Mouse (Mus musculus) C2C12 (cell line): Measurements from ENCODE around the gene Ago3. TPM values are rescaled to one million over a fixed set of nuclear protein-coding genes. Genes with fewer than 3 reads are reported as not detected.

Experiments used
- H3K27me3 ChIP-seq: one replicate; pipeline ENCODE4 v1.6.1; 2011; ENCODE audit not compliant: control insufficient read depth, insufficient read depth, insufficient read length
- H3K36me3 ChIP-seq: one replicate; pipeline ENCODE4 v1.6.1; 2011; ENCODE audit not compliant: control insufficient read depth, insufficient read depth
- H3K4me3 ChIP-seq: one replicate; pipeline ENCODE4 v1.5.1; 2011; ENCODE audit warnings: mild to moderate bottlenecking, control low read depth; ENCODE audit not compliant: poor library complexity, insufficient read depth, severe bottlenecking
- H3K79me2 ChIP-seq: one replicate; pipeline ENCODE4 v1.6.1; 2011; ENCODE audit not compliant: control insufficient read depth, insufficient read depth
- H3K79me3 ChIP-seq: one replicate; pipeline ENCODE4 v1.6.1; 2011; ENCODE audit warnings: low read depth, control low read depth
- H3ac ChIP-seq: one replicate; pipeline ENCODE3; 2011; ENCODE audit warnings: low read depth; ENCODE audit not compliant: control insufficient read depth, insufficient read length
- CEBPB ChIP-seq: IDR thresholded peaks from one replicate; pipeline ENCODE4 v1.6.1; 2011; ENCODE audit warnings: low read depth, mild to moderate bottlenecking, control low read depth, moderate library complexity
- CTCF ChIP-seq: IDR thresholded peaks from one replicate; pipeline ENCODE4 v1.5.1; 2011; ENCODE audit not compliant: control insufficient read depth, insufficient read depth, insufficient read length
- FOSL1 ChIP-seq: IDR thresholded peaks from one replicate; pipeline ENCODE4 v1.8.0; 2011; ENCODE audit warnings: mild to moderate bottlenecking, low read length; ENCODE audit not compliant: poor library complexity, insufficient read depth, severe bottlenecking
- MAX ChIP-seq: IDR thresholded peaks from one replicate; pipeline ENCODE4 v1.6.1; 2011; ENCODE audit warnings: mild to moderate bottlenecking, control low read depth
- MYOD1 ChIP-seq: IDR thresholded peaks from one replicate; pipeline ENCODE4 v1.6.1; 2011; ENCODE audit warnings: low read depth; ENCODE audit not compliant: control insufficient read depth, insufficient read length
- MYOG ChIP-seq: IDR thresholded peaks from one replicate; pipeline ENCODE4 v1.6.1; 2011; ENCODE audit not compliant: control insufficient read depth, insufficient read length; ENCODE audit errors: extremely low read depth
- USF1 ChIP-seq: IDR thresholded peaks from one replicate; pipeline ENCODE4 v1.6.1; 2011; ENCODE audit warnings: low read depth, mild to moderate bottlenecking, control low read depth, moderate library complexity
- long read RNA-seq, 2 experiments: library from polyadenylated mRNA; unstranded; transcript quantifications; one replicate each; pipeline ENCODE4 v2.0.0; 2019 to 2020
- polyA plus RNA-seq: library from polyadenylated mRNA; unstranded; fragments of >200 nt; fragmentation: generic; extraction: Trizol; gene quantifications from one replicate; pipeline ENCODE4 v1.2.1, GENCODE M21; 2012; ENCODE audit warnings: missing spikeins

Gene Ago3
- 5.2 TPM for polyA plus RNA-seq
- long read RNA-seq, experiment 1, partial matches to known transcripts = 0 of 4 reads
- long read RNA-seq, experiment 1, other reads (novel, unspliced or antisense) = 4 of 4 reads
- long read RNA-seq, experiment 2, full-length matches to known transcripts = 5 of 11 reads
- long read RNA-seq, experiment 2, partial matches to known transcripts = 3 of 11 reads
- long read RNA-seq, experiment 2, other reads (novel, unspliced or antisense) = 3 of 11 reads

DNA sequence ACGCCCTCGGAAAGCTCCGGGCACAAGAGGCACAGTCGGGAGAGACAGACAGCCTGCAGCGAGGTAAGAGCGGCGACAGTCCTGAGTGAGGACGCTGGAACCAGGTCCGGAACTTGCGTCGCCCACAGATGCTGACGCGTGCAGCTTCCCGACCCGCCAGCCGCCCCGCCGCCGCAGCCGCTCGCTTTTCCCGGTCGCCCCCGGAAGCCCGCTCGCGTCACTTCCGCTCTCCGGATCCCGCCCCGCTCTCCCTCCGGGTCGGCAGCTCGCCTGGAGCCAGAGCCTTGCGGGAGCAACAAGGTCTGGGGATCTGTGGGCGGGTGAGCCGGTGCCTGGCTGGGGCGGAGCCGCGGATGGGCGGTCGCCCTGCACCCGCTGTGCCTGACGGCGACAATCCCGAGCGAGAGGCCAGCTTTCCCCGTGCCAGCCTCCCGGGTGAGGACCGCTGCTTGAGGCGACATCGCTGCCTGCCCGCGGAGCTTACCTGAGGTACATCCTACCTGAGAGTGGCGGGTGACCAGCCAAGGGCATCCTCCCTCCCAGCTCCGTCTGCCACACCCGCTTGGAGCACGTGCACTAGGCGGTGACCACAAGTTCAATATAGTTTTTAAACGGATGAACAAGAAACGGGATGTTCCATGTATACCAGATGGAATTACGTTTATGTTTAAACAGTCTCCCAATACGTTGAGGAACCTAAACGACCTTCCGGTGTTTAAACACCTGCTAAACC, at the start of gene Ago3:
Gene Ago3 (minus strand): TSS at position 210 of the 733 bp plus-strand sequence.
- Histone ChIP-seq H3K79me2 (peaks cover 45% of the 10 kb centered on the region), H3ac (peak within 1 kb of the TSS; percentile 72), H3K79me3 (peaks cover 25% of the 10 kb centered on the region), H3K4me3 (peak within 1 kb of the TSS; percentile 96), H3K36me3 (no peaks in the 10 kb centered on the region), H3K27me3 (no peaks in the 10 kb centered on the region)
- no peak for TF ChIP-seq CEBPB
- TF ChIP-seq CTCF = no peak
- TF ChIP-seq MYOG = no peak
- TF ChIP-seq MYOD1 = no peak
- peak; percentile 13 for TF ChIP-seq MAX
- TF ChIP-seq FOSL1 = no peak
- peak; percentile 46 for TF ChIP-seq USF1

GRCm38 (mm10) chr4:126473031-126473430, 43.7 kb upstream of the Ago3 start:
- no peak overlapping the region for H3K4me3 ChIP-seq
- H3ac ChIP-seq = no peak overlapping the region
- no peaks in the 10 kb centered on the region for H3K27me3 ChIP-seq
- TF ChIP-seq CEBPB (no peak), MAX (no peak), FOSL1 (no peak), MYOD1 (no peak), USF1 (no peak), CTCF (no peak), MYOG (no peak)
- no peaks in the 10 kb centered on the region for H3K36me3 ChIP-seq
- H3K79me2 ChIP-seq = no peaks in the 10 kb centered on the region
- no peaks in the 10 kb centered on the region for H3K79me3 ChIP-seq

DNA sequence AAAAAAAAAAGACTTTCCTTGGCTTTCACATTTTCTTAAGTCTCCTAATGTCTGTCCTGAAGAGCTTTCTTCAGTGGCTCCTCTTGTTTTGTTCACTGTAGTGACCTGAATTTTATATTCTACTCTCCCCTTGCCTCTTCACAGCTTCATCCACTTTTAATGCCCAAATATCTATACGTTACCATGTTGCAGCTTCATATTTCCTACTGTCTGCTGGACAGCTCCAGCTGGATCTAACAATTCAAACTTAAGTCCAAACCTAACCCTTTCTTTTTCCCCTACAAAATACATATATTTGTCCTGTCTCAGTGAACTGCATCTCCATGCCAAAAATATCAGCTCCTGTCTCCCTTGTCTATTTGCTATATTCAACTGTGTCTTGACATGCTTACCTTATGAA, 40.0 kb upstream of the Ago3 start:
- no peak overlapping the region for H3ac ChIP-seq
- H3K4me3 ChIP-seq = no peak overlapping the region
- peaks cover 8% of the 10 kb centered on the region for H3K79me2 ChIP-seq
- no peak for TF ChIP-seq FOSL1
- TF ChIP-seq MYOG = no peak
- TF ChIP-seq CTCF = no peak
- TF ChIP-seq MYOD1 = no peak
- TF ChIP-seq CEBPB = no peak
- TF ChIP-seq MAX = no peak
- TF ChIP-seq USF1 = no peak
- H3K79me3 ChIP-seq = no peaks in the 10 kb centered on the region
- no peaks in the 10 kb centered on the region for H3K27me3 ChIP-seq
- H3K36me3 ChIP-seq = no peaks in the 10 kb centered on the region

GRCm38 (mm10) chr4:126468925-126469324, 39.6 kb upstream of the Ago3 start:
- Histone ChIP-seq H3K36me3 (no peaks in the 10 kb centered on the region), H3ac (no peak overlapping the region), H3K79me3 (no peaks in the 10 kb centered on the region), H3K79me2 (peaks cover 8% of the 10 kb centered on the region), H3K27me3 (no peaks in the 10 kb centered on the region), H3K4me3 (no peak overlapping the region)
- TF ChIP-seq CEBPB (no peak), MAX (no peak), MYOG (no peak), CTCF (no peak), FOSL1 (no peak), USF1 (no peak), MYOD1 (no peak)

GRCm38 (mm10) chr4:126468285-126468901, 39.0 kb upstream of the Ago3 start, which contains the start of gene Ago1:
Gene Ago1, minus strand, starts transcription at chr4:126468583.
- no peaks in the 10 kb centered on the region for H3K36me3 ChIP-seq
- peak; percentile 100 for TF ChIP-seq CTCF
- no peak for TF ChIP-seq FOSL1
- peak within 1 kb of the TSS; percentile 72 for H3K4me3 ChIP-seq
- no peaks in the 10 kb centered on the region for H3K79me3 ChIP-seq
- peaks cover 8% of the 10 kb centered on the region for H3K79me2 ChIP-seq
- H3ac ChIP-seq = peak within 1 kb of the TSS; percentile 69
- H3K27me3 ChIP-seq = no peaks in the 10 kb centered on the region
